Mouse (Mus musculus): Measurements from ENCODE around the gene Gm10518.

Gm10518 gene

GRCm38 (mm10) chr1:179833596-179833995 is 30.4 kb downstream of the Gm10518 start:
- DNase-seq (ENCODE audit: low read depth, low spot score), result no peak

GRCm38 (mm10) chr1:179835753-179836425 is 32.7 kb downstream of the Gm10518 start:
- no peak for DNase-seq (ENCODE audit: low read depth, low spot score)

- DNase-seq (ENCODE audit: low read depth, low spot score), result peak; percentile 76
Observed at GRCm38 (mm10) chr1:179836426-179837404, 33.5 kb downstream of the Gm10518 start.

GRCm38 (mm10) chr1:179842568-179842967 is 39.4 kb downstream of the Gm10518 start:
- no peak for DNase-seq (ENCODE audit: low read depth, low spot score)

- DNase-seq (ENCODE audit: low read depth, low spot score), result no peak
Observed at GRCm38 (mm10) chr1:179843981-179844380, 40.8 kb downstream of the Gm10518 start.

- DNase-seq (ENCODE audit: low read depth, low spot score), result peak; percentile 86
Observed at GRCm38 (mm10) chr1:179844894-179845293, 41.7 kb downstream of the Gm10518 start.

- DNase-seq (ENCODE audit: low read depth, low spot score), result peak; percentile 70
Observed at GRCm38 (mm10) chr1:179845832-179846499, 42.8 kb downstream of the Gm10518 start.

GRCm38 (mm10) chr1:179847173-179847572 is 44.0 kb downstream of the Gm10518 start:
- no peak for DNase-seq (ENCODE audit: low read depth, low spot score)

GRCm38 (mm10) chr1:179847759-179848389 is 44.7 kb downstream of the Gm10518 start:
- DNase-seq (ENCODE audit: low read depth, low spot score), result peak; percentile 88

- DNase-seq (ENCODE audit: low read depth, low spot score), result peak; percentile 35
Observed at GRCm38 (mm10) chr1:179853421-179853820, 50.2 kb downstream of the Gm10518 start.

All from R1 (cell line).